Mouse (Mus musculus): ENCODE data around the gene Syk.

The Syk gene

GRCm38 (mm10) chr13:52600015-52600643 lies 17.2 kb downstream of the Syk start:
- no peak for DNase-seq (ENCODE audit: low read depth)

- DNase-seq (ENCODE audit: low read depth) = no peak
These were observed 19.8 kb downstream of the Syk start for GRCm38 (mm10) chr13:52602752-52603151.

- DNase-seq (ENCODE audit: low read depth) = no peak
These were observed 20.9 kb downstream of the Syk start for GRCm38 (mm10) chr13:52603704-52604349.

- DNase-seq (ENCODE audit: low read depth) = no peak
These were observed 22.0 kb downstream of the Syk start for GRCm38 (mm10) chr13:52605006-52605405.

- no peak for DNase-seq (ENCODE audit: low read depth)
These were observed 22.9 kb downstream of the Syk start for GRCm38 (mm10) chr13:52605911-52606310.

- DNase-seq (ENCODE audit: low read depth) = no peak
These were observed 23.8 kb downstream of the Syk start for GRCm38 (mm10) chr13:52606656-52607275.

GRCm38 (mm10) chr13:52607964-52608363 lies 25.0 kb downstream of the Syk start:
- no peak for DNase-seq (ENCODE audit: low read depth)

GRCm38 (mm10) chr13:52610463-52610862 lies 27.5 kb downstream of the Syk start:
- DNase-seq (ENCODE audit: low read depth) = no peak

- no peak for DNase-seq (ENCODE audit: low read depth)
These were observed 30.3 kb downstream of the Syk start for GRCm38 (mm10) chr13:52613266-52613665.

- DNase-seq (ENCODE audit: low read depth) = peak; percentile 10
These were observed 32.1 kb downstream of the Syk start for GRCm38 (mm10) chr13:52615085-52615484.

- DNase-seq (ENCODE audit: low read depth) = no peak
These were observed 34.2 kb downstream of the Syk start for GRCm38 (mm10) chr13:52617096-52617714.

GRCm38 (mm10) chr13:52618592-52618991 lies 35.6 kb downstream of the Syk start:
- DNase-seq (ENCODE audit: low read depth) = no peak

- DNase-seq (ENCODE audit: low read depth) = no peak
These were observed 36.5 kb downstream of the Syk start for GRCm38 (mm10) chr13:52619482-52619881.

GRCm38 (mm10) chr13:52624038-52624437 lies 41.1 kb downstream of the Syk start:
- DNase-seq (ENCODE audit: low read depth) = peak; percentile 67

- peak; percentile 68 for DNase-seq (ENCODE audit: low read depth)
These were observed 45.6 kb downstream of the Syk start for GRCm38 (mm10) chr13:52628602-52629001.

GRCm38 (mm10) chr13:52631624-52632023 lies 48.7 kb downstream of the Syk start:
- no peak for DNase-seq (ENCODE audit: low read depth)

- DNase-seq (ENCODE audit: low read depth) = no peak
These were observed 52.5 kb downstream of the Syk start for GRCm38 (mm10) chr13:52635484-52635883.

- DNase-seq (ENCODE audit: low read depth) = no peak
These were observed 53.3 kb downstream of the Syk start for GRCm38 (mm10) chr13:52636176-52636748.

GRCm38 (mm10) chr13:52646566-52646965 lies 63.6 kb downstream of the Syk start:
- DNase-seq (ENCODE audit: low read depth) = no peak

- DNase-seq (ENCODE audit: low read depth) = no peak
These were observed 65.2 kb downstream of the Syk start for GRCm38 (mm10) chr13:52647996-52648712.

GRCm38 (mm10) chr13:52649791-52650418 lies 66.9 kb downstream of the Syk start:
- DNase-seq (ENCODE audit: low read depth) = no peak
